Mouse (Mus musculus) MEL (cell line): Measurements from ENCODE around the gene Msi2.
A peak's percentile ranks its signal among the peaks of the same experiment; 100 is the strongest.

Experiments used
- CHD2 ChIP-seq: IDR thresholded peaks from 2 replicates; pipeline ENCODE4 v1.6.1; 2011; ENCODE audit warnings: low read length, improper control_type of control experiment
- CTCF ChIP-seq, 3 experiments: IDR thresholded peaks in 2 of 3; conservative IDR thresholded peaks in 1 of 3; 2 replicates each; pipeline ENCODE4 v1.5.1; 2011 to 2012; ENCODE audit warnings: low read length in 3 of 3, low read depth in 2 of 3, mild to moderate bottlenecking in 2 of 3, improper control_type of control experiment in 1 of 3, inconsistent platforms in 1 of 3, mixed read lengths in 1 of 3, moderate library complexity in 1 of 3; ENCODE audit not compliant: control insufficient read depth in 1 of 3, insufficient read depth in 1 of 3, poor library complexity in 1 of 3, severe bottlenecking in 1 of 3
- HCFC1 ChIP-seq: IDR thresholded peaks from 2 replicates; pipeline ENCODE4 v1.6.1; 2012; ENCODE audit warnings: low read depth, mild to moderate bottlenecking, inconsistent platforms, low read length, improper control_type of control experiment, moderate library complexity
- MYC ChIP-seq: IDR thresholded peaks from 2 replicates; pipeline ENCODE4 v1.6.1; 2011; ENCODE audit warnings: low read depth, mild to moderate bottlenecking, low read length, improper control_type of control experiment, moderate library complexity
- POLR2A ChIP-seq, 2 experiments: IDR thresholded peaks; 2 replicates each; pipeline ENCODE4 v1.6.1; 2011 to 2012; ENCODE audit warnings: low read length in 2 of 2, mild to moderate bottlenecking in 2 of 2, control low read depth in 1 of 2, improper control_type of control experiment in 1 of 2, low read depth in 1 of 2, moderate library complexity in 1 of 2; ENCODE audit not compliant: control insufficient read depth in 1 of 2, insufficient read depth in 1 of 2, poor library complexity in 1 of 2
- SIN3A ChIP-seq: IDR thresholded peaks from 2 replicates; pipeline ENCODE4 v1.6.1; 2012; ENCODE audit warnings: low read length, improper control_type of control experiment, inconsistent platforms
- TAL1 ChIP-seq: IDR thresholded peaks from 2 replicates; pipeline ENCODE4 v1.6.1; 2012; ENCODE audit warnings: mild to moderate bottlenecking, inconsistent platforms, low read length, moderate library complexity, mixed read lengths
- USF2 ChIP-seq, 2 experiments: IDR thresholded peaks; 2 replicates each; pipeline ENCODE4 v1.6.1; 2011 to 2012; ENCODE audit warnings: improper control_type of control experiment in 2 of 2, low read length in 2 of 2, borderline replicate concordance in 1 of 2, inconsistent platforms in 1 of 2, low read depth in 1 of 2, mild to moderate bottlenecking in 1 of 2; ENCODE audit not compliant: insufficient read depth in 1 of 2

- TF ChIP-seq CHD2 (peak; percentile 50; the same call in 1 of the 2 replicates), POLR2A (IDR thresholded peaks at IDR 0.05; ENCODE audit: control insufficient read depth in 1 of 2, insufficient read depth in 1 of 2, low read depth in 1 of 2, low read length in 2 of 2, poor library complexity in 1 of 2) (no peak), CTCF (IDR thresholded peaks at IDR 0.05 in 2 of 3, conservative IDR thresholded peaks at IDR 0.05 in 1 of 3; ENCODE audit: control insufficient read depth in 1 of 3, insufficient read depth in 1 of 3, low read depth in 2 of 3, low read length in 3 of 3, poor library complexity in 1 of 3, severe bottlenecking in 1 of 3) (no peak), MYC (peak; percentile 41; the same call in 1 of the 2 replicates), HCFC1 (peak; percentile 70), TAL1 (peak; percentile 64), USF2 (IDR thresholded peaks at IDR 0.05; ENCODE audit: borderline replicate concordance in 1 of 2, insufficient read depth in 1 of 2, low read depth in 1 of 2, low read length in 2 of 2) (no peak), SIN3A (peak; percentile 98)
Measured at GRCm38 (mm10) chr11:88608584-88608983, 109.7 kb downstream of the Msi2 start.
